Mouse (Mus musculus): ENCODE data around the gene Cmtm5.
A peak's percentile ranks its signal among the peaks of the same experiment; 100 is the strongest.

Gene Cmtm5

DNA sequence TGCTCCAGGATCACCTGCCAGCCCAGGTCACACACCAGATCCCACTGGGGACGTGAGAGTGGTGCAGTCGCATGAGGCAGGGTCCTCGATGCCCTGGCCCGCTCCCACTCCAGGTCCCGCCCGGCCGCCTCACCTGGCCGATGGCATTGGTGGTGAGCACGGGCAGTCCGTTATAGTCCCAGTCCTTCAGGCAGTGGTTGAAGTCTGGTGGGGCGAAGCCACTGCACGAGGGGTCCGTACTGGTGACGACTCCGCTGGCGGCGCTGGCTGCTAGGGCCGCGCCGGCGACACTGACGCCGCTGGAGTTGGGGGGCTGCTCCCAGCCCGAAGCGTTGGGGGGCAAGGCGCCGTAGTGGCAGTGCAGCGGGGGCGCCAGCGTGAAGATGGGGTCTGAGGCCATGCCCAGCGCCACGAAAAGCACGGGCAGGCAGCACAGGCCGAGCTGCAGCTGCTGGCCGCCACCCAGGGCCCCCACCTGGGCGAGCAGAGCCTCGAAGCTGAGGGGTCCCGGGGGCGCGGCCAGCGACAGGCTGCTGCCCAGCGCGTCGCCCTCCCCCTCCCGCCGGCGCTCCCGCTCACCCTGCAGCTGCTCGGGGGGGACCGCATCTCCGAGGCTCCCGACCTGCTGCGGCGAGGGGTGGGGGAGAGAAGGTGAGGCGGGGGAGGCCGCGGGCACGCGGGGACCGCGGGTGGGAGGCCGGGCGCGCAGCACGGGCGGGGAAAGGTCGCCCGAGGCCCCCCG is 23.8 kb upstream of the Cmtm5 start:
- Histone ChIP-seq H3K36me3 (ENCODE audit: insufficient read depth, low read length) (peaks cover 23% of the 10 kb centered on the region), H3K4me1 (replicated peaks; ENCODE audit: low read depth, low read length) (peaks cover 33% of the 10 kb centered on the region), H3K4me3 (replicated peaks; ENCODE audit: low read length) (peak overlapping the region; percentile 85), H3K9me3 (ENCODE audit: low read length) (no peaks in the 10 kb centered on the region), H3K27me3 (ENCODE audit: insufficient read depth, low read length) (peaks cover 72% of the 10 kb centered on the region)
- TF ChIP-seq POU5F1 (IDR thresholded peaks at IDR 0.05; ENCODE audit: borderline replicate concordance, low read length) (no peak), CTCF (conservative IDR thresholded peaks at IDR 0.05; ENCODE audit: low read length) (no peak), NANOG (IDR thresholded peaks at IDR 0.05; ENCODE audit: borderline replicate concordance, low read length) (no peak)

DNA sequence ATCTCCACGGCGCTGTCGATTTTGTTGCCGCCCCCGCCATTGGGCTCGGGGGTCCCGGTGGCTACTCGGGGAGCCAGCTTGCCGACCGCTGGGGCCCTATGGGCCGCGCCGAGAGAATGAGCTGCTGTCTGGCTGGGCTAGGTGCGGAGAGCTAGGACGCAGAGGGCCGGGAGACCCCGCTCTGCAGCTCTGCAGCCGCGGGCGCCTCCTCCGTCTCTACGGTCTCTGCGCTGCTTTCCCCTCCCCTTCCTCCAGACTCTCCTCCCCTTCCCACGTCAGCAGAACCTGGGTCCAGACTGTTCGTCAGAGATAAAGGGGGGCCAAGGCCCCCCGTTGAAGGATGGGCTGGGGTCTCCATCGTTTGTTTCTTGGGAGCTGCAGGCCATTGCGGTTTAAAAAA is 23.2 kb upstream of the Cmtm5 start, which contains the start of gene Slc22a17:
Slc22a17 (minus strand) TSS at position 247 of the 400 bp plus-strand sequence.
- Histone ChIP-seq H3K36me3 (ENCODE audit: insufficient read depth, low read length) (peaks cover 25% of the 10 kb centered on the region), H3K9me3 (ENCODE audit: low read length) (no peaks in the 10 kb centered on the region), H3K4me1 (replicated peaks; ENCODE audit: low read depth, low read length) (peaks cover 27% of the 10 kb centered on the region), H3K4me3 (replicated peaks; ENCODE audit: low read length) (peak within 1 kb of the TSS; percentile 85), H3K27me3 (ENCODE audit: insufficient read depth, low read length) (peaks cover 69% of the 10 kb centered on the region)
- no peak for TF ChIP-seq POU5F1 (IDR thresholded peaks at IDR 0.05; ENCODE audit: borderline replicate concordance, low read length)
- no peak for TF ChIP-seq NANOG (IDR thresholded peaks at IDR 0.05; ENCODE audit: borderline replicate concordance, low read length)
- no peak for TF ChIP-seq CTCF (conservative IDR thresholded peaks at IDR 0.05; ENCODE audit: low read length)

DNA sequence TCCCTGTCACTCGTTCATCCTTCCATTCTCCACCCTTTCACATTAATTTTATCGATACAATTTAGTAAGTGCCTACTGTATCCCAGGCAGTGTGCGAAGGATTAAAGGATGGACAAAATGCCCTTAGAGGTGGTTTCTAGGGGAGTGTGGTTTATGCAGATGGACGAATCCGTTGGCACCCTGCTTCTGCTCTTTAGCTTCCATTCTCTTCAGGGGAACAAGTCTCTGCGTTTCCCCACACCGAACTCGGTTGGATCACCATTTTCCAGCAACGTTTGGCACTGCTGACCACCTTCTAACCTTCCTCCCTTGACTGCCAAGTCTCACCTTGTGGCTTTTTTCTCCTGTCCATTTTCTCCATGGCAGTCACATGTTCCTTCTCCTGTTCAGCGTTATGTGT is 22.7 kb upstream of the Cmtm5 start:
- Histone ChIP-seq H3K4me1 (replicated peaks; ENCODE audit: low read depth, low read length) (peaks cover 23% of the 10 kb centered on the region), H3K9me3 (ENCODE audit: low read length) (no peaks in the 10 kb centered on the region), H3K36me3 (ENCODE audit: insufficient read depth, low read length) (peaks cover 25% of the 10 kb centered on the region), H3K4me3 (replicated peaks; ENCODE audit: low read length) (peak overlapping the region; percentile 85), H3K27me3 (ENCODE audit: insufficient read depth, low read length) (peaks cover 65% of the 10 kb centered on the region)
- TF ChIP-seq CTCF (conservative IDR thresholded peaks at IDR 0.05; ENCODE audit: low read length) (no peak), POU5F1 (IDR thresholded peaks at IDR 0.05; ENCODE audit: borderline replicate concordance, low read length) (no peak), NANOG (IDR thresholded peaks at IDR 0.05; ENCODE audit: borderline replicate concordance, low read length) (no peak)

DNA sequence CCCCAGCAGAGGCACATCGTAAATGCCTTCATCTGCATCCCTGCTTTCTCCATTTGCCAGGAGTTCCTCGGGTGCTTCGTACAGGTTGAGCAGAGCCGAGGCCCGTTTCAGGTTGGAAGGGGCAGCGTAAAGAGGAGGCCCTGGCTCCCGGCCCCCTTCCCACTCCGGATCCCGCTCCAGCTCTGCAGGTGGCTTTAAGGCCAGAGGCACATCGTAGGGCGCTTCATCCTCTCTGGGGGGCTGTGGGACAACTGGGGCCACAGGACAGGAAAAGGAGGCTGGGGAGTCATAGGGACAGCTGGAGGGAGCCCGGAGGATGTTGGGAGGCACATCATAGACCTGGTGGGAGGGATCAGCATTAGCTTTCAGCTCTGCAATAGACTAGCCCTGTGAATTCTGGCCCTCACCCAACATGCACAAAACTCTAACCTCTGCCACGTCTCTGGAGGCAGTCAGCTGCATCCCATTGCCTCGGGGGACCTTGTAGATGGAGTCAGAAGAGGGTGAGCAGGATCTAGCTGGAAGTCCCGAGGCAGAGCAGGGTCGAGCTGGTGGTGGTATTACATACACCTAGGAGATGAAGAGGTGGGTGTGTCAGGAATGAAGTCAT is 15.9 kb upstream of the Cmtm5 start:
- H3K4me3 ChIP-seq (replicated peaks; ENCODE audit: low read length), result no peak overlapping the region; the same call in 1 of the 2 replicates
- H3K9me3 ChIP-seq (ENCODE audit: low read length), result no peaks in the 10 kb centered on the region
- TF ChIP-seq CTCF (conservative IDR thresholded peaks at IDR 0.05; ENCODE audit: low read length) (no peak), NANOG (IDR thresholded peaks at IDR 0.05; ENCODE audit: borderline replicate concordance, low read length) (no peak), POU5F1 (IDR thresholded peaks at IDR 0.05; ENCODE audit: borderline replicate concordance, low read length) (no peak)
- H3K27me3 ChIP-seq (ENCODE audit: insufficient read depth, low read length), result peaks cover 18% of the 10 kb centered on the region
- H3K36me3 ChIP-seq (ENCODE audit: insufficient read depth, low read length), result peaks cover 68% of the 10 kb centered on the region
- H3K4me1 ChIP-seq (replicated peaks; ENCODE audit: low read depth, low read length), result peaks cover 39% of the 10 kb centered on the region

DNA sequence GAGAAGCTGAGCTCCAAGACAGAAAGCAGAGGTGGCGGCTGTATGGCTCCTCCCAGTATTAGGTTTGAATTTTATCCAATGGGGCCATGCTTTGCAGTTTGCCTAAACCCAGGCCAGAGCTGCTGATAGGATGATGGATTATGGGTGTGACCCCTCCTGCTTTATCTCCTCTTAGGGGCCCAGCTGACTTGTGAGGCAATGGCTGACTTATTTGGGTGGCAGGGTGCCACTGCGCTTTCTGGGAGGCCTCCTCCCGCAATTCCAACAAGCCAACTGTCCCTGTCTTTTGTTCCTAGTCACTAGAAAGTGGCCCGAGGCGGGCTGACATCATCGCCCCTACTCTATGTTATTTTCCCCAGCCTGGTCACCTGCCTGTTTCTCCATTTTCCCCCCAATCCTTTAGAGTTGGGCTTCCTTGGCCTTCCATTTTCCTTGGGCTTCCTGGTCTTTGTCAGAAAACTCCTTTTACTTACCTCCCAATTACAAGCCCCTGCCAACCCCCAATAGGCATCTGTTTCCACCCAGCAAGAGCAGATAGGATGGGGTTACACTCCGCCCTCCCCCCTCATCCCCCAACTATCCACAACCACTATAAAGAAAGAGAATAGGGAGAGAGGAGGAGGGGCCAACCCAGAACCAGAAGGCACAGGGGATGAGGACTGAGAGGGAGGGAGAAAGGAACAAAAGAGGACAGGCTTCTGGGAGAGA is 11.3 kb upstream of the Cmtm5 start:
- Histone ChIP-seq H3K36me3 (ENCODE audit: insufficient read depth, low read length) (peaks cover 28% of the 10 kb centered on the region), H3K4me3 (replicated peaks; ENCODE audit: low read length) (peak overlapping the region; percentile 87), H3K27me3 (ENCODE audit: insufficient read depth, low read length) (peaks cover 41% of the 10 kb centered on the region), H3K4me1 (replicated peaks; ENCODE audit: low read depth, low read length) (peaks cover 66% of the 10 kb centered on the region), H3K9me3 (ENCODE audit: low read length) (no peaks in the 10 kb centered on the region)
- TF ChIP-seq POU5F1 (IDR thresholded peaks at IDR 0.05; ENCODE audit: borderline replicate concordance, low read length) (no peak), CTCF (conservative IDR thresholded peaks at IDR 0.05; ENCODE audit: low read length) (no peak), NANOG (IDR thresholded peaks at IDR 0.05; ENCODE audit: borderline replicate concordance, low read length) (no peak)

DNA sequence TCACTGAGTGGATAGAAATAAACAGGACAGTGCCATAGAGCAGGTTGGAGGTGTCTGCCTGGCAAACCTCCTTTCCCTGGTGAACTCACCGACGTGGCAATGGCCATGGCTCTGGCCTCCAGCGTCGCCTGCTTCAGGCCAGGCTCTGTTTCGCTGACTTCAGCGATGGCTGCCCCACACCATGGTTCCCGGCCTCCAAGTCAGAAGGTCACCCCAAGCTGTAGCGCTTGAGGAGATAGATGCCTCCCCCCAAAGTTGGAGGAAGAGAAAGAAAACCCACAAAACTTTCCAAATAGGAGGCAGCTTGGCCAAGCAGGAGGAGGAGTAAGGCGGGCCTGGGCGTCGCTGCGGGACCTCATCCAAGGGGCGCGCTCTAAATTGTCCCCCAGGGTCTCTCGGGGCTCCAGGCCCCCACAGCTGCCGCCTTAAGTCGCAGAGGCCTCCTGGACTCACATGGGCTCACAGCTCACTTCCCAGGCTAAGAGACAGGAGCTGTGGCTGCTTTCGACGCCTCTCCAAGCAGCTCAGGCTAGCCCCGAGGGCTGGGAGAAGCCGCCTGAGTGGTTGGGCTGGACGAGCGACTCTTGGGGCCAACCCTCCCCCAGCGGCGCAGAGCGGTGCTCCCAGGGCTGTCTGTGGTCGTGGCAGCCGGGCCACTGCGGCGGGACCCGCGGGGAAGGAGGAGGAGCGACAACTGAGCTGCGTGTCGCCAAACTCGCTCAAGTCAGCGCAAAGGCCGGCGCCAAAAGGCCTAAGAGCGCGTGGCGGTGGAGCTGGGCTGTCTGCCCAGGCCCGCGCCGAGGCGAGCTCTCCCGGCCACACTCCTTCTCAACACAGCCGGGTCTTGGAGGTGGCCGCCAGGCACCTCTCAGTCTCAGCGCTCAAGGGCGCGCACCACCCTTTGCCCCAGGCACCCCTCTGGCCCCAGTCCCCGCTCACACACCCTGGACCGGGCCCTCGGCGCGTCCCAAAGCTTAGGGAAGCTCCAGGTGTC is 10.4 kb upstream of the Cmtm5 start, which contains the start of gene Efs:
Efs (minus strand) TSS at position 778 of the 994 bp plus-strand sequence.
- H3K9me3 ChIP-seq (ENCODE audit: low read length), result no peaks in the 10 kb centered on the region
- TF ChIP-seq NANOG (IDR thresholded peaks at IDR 0.05; ENCODE audit: borderline replicate concordance, low read length) (no peak), POU5F1 (IDR thresholded peaks at IDR 0.05; ENCODE audit: borderline replicate concordance, low read length) (no peak), CTCF (conservative IDR thresholded peaks at IDR 0.05; ENCODE audit: low read length) (no peak)
- peaks cover 19% of the 10 kb centered on the region for H3K36me3 ChIP-seq (ENCODE audit: insufficient read depth, low read length)
- peaks cover 66% of the 10 kb centered on the region for H3K4me1 ChIP-seq (replicated peaks; ENCODE audit: low read depth, low read length)
- H3K27me3 ChIP-seq (ENCODE audit: insufficient read depth, low read length), result peaks cover 41% of the 10 kb centered on the region
- peak within 1 kb of the TSS; percentile 87 for H3K4me3 ChIP-seq (replicated peaks; ENCODE audit: low read length)

DNA sequence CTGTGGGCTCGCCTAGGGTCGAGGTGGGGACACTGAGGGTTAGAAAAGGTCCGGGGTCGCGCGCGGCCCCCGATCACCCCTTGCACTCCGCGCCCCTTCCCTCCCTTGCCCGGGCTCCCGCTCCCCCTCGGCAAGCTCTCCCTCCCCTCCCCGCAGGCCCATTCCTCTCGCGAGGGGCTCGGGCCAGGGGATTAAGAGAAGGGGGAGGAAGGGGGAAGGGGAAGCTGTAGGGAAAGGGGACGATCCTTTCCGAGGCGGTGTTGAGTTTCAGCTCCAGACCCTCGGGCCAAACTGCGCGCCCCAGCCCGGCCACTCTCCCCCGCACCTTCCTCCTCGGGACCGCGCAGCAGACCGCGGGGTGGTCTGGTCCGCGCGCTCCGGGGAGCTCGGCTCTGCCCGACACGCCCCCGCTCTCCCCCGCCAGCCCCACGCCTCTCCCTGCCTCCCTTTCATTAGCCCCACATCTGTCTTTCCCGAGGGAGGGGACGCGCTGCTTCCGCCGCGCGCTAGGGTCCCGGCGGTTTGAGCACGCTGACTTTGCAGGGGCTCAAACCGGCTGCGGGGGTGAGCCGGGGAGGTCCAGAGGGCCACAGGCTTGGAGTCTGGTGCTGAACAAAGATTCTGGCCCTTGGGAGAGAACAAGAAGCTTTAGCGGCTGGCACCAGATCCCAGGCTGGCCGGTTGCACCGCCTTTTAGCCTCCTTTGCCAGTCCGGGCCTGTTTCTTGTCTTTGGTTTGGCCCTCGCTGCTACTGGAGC is 9.5 kb upstream of the Cmtm5 start:
- Histone ChIP-seq H3K9me3 (ENCODE audit: low read length) (no peaks in the 10 kb centered on the region), H3K36me3 (ENCODE audit: insufficient read depth, low read length) (peaks cover 11% of the 10 kb centered on the region; the same call in 1 of the 2 replicates), H3K4me3 (replicated peaks; ENCODE audit: low read length) (peak overlapping the region; percentile 87), H3K4me1 (replicated peaks; ENCODE audit: low read depth, low read length) (peaks cover 70% of the 10 kb centered on the region), H3K27me3 (ENCODE audit: insufficient read depth, low read length) (peaks cover 41% of the 10 kb centered on the region)
- TF ChIP-seq NANOG (IDR thresholded peaks at IDR 0.05; ENCODE audit: borderline replicate concordance, low read length), result no peak
- TF ChIP-seq POU5F1 (IDR thresholded peaks at IDR 0.05; ENCODE audit: borderline replicate concordance, low read length), result no peak
- TF ChIP-seq CTCF (conservative IDR thresholded peaks at IDR 0.05; ENCODE audit: low read length), result no peak
